Comparison of ENCODE assay signal across 8 mouse cellular contexts in genomic region chr2:154891585-154891984, GRCm38 (mm10). TPM values are rescaled to one million over a fixed set of nuclear protein-coding genes. Genes with fewer than 3 reads are reported as not detected.
DNase-seq lines count a peak whose midpoint lies in the region; ATAC-seq and TF ChIP-seq lines count a peak whose summit lies in the region.

No protein-coding gene starts in this region.

- no peaks in the 10 kb centered on the region for H3K9me3 ChIP-seq in embryonic facial prominence, embryonic 15.5 days (replicated peaks)
- H3K9me3 ChIP-seq in limb, embryonic 15.5 days: no peaks in the 10 kb centered on the region

- H3K9ac ChIP-seq in embryonic facial prominence, embryonic 15.5 days: peak overlapping the region; percentile 82
- H3K9ac ChIP-seq in limb, embryonic 15.5 days: peak overlapping the region; percentile 77

- WGBS in embryonic facial prominence, embryonic 15.5 days: 6% methylated on average over 2 of the region's 2 CpGs
- 8% methylated on average over 2 of the region's 2 CpGs for WGBS in limb, embryonic 15.5 days

- H3K27me3 ChIP-seq in embryonic facial prominence, embryonic 15.5 days: no peaks in the 10 kb centered on the region
- no peaks in the 10 kb centered on the region for H3K27me3 ChIP-seq in limb, embryonic 15.5 days

- peak overlapping the region; percentile 90 for H3K27ac ChIP-seq in gastrocnemius, adult 2 months
- peak overlapping the region; percentile 90; the same call in 1 of the 2 replicates for H3K27ac ChIP-seq in embryonic facial prominence, embryonic 15.5 days (replicated peaks)
- H3K27ac ChIP-seq in limb, embryonic 15.5 days: no peak overlapping the region

- H3K4me3 ChIP-seq in gastrocnemius, adult 2 months: peak overlapping the region; percentile 72
- H3K4me3 ChIP-seq in embryonic facial prominence, embryonic 15.5 days (replicated peaks): peak overlapping the region; percentile 63
- H3K4me3 ChIP-seq in limb, embryonic 15.5 days: peak overlapping the region; percentile 92

- no peak for ATAC-seq in embryonic facial prominence, embryonic 15.5 days (ENCODE audit: insufficient number of reproducible peaks, low FRiP score, low TSS enrichment, low read depth)
- no peak for ATAC-seq in limb, embryonic 15.5 days (ENCODE audit: insufficient number of reproducible peaks, low FRiP score, low TSS enrichment, low read depth)

- no peak for TF ChIP-seq CTCF in gastrocnemius, adult 2 months (IDR thresholded peaks at IDR 0.05)

- intact Hi-C loops in gastrocnemius, adult 2 months (cut with DNase I): no loop called here
- intact Hi-C loops in left cerebral cortex, postnatal 4 days (cut with DNase I): no loop called here

- H3K4me2 ChIP-seq in embryonic facial prominence, embryonic 15.5 days (replicated peaks): peak overlapping the region; percentile 55
- peak overlapping the region; percentile 63 for H3K4me2 ChIP-seq in limb, embryonic 15.5 days

- peaks cover 10% of the 10 kb centered on the region for H3K4me1 ChIP-seq in embryonic facial prominence, embryonic 15.5 days
- peaks cover 10% of the 10 kb centered on the region; the same call in 1 of the 2 replicates for H3K4me1 ChIP-seq in limb, embryonic 15.5 days

- H3K36me3 ChIP-seq in embryonic facial prominence, embryonic 15.5 days: peaks cover 14% of the 10 kb centered on the region
- peaks cover 13% of the 10 kb centered on the region for H3K36me3 ChIP-seq in limb, embryonic 15.5 days

- no peak for DNase-seq in gastrocnemius, adult 2 months
- DNase-seq in gastrocnemius, adult 18-20 months (ENCODE audit: low spot score): no peak
- DNase-seq in 3T3-L1 (ENCODE audit: low read depth, low spot score): peak; percentile 53
- DNase-seq in right cerebral cortex, adult 18-20 months: no peak
- DNase-seq in left cerebral cortex, postnatal 4 days: no peak
- DNase-seq in layer of hippocampus, adult 18-20 months (ENCODE audit: low spot score in 2 of 2): no peak

RNA-seq across cellular contexts. Expression of gene Eif2s2, which starts 1.1 kb away (rescaled TPM):
- 100 to 1,000 TPM; 125 TPM for total RNA-seq in gastrocnemius, adult 2 months (2021)
- total RNA-seq in gastrocnemius, adult 18-20 months (2021): 100 to 1,000 TPM; 119 to 131 TPM
- polyA plus RNA-seq in embryonic facial prominence, embryonic 15.5 days (2015; fragmentation: Nextera tagmentation; extraction: Ambion mirVana): 96.8 and 103 TPM in 2 replicates
- 90.6 and 98.5 TPM in 2 replicates for polyA plus RNA-seq in limb, embryonic 15.5 days (2015; fragmentation: Nextera tagmentation; extraction: Ambion mirVana)
- 10 to 100 TPM; 94.1 to 99.9 TPM for total RNA-seq in left cerebral cortex, postnatal 4 days (2021)
- total RNA-seq in layer of hippocampus, adult 18-20 months (2021): 10 to 100 TPM; 47.9 to 50.0 TPM
